Mouse (Mus musculus) embryo, embryonic 9.5 days (tissue): ENCODE results near the gene Acot13.
"Not testable (repeated sequence)": the region's sequence is repeated elsewhere in the genome, so short reads cannot be mapped to it uniquely, and the experiment has no call there.

Experiments used
- DNase-seq: peaks from one replicate; pipeline ENCODE4 v3.0.0-alpha.2; 2017; ENCODE audit errors: extremely low spot score

The Acot13 gene

DNA sequence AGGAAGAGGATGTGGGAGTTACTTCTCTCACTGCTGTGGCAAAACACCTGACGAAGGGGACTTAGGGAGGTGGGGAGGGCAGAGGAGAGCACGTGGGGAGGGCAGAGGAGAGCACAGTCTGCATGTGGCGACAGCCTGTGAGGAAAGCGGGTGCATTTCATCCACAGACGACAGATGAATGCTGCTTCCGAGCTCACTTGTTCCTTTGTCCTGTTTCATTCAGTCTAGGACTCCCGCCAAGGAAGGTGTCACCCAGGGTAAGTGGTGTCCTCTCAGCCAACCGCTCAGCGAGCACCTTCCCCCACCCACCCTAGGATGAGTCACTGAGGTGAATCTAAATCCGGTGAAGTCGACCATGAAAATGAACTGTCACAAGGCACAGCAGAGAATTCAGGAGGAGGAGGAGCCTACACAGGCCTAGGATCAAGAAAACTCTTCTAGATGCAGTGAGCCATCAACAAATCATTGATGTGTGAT is 45.3 kb downstream of the Acot13 start:
- no peak for DNase-seq

DNA sequence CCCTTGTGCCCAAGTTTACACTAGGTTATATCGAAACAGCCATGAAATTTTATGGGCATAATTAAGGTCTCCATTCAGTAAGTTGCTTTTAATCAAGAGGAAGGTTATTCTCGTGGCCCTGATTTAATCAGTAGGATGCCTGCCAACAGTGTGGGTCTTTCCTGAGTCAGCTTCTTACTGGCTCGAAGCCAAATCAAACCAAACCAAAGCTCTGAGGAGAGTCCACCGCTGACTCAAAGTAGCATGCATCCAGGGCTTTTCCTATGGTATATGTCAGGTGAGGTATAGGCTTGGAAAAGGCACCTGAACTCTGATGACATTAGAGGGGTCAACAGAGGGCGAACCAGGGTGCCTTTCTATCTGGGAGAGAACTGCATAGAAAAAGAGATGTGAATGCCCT is 49.4 kb downstream of the Acot13 start:
- no peak for DNase-seq

DNA sequence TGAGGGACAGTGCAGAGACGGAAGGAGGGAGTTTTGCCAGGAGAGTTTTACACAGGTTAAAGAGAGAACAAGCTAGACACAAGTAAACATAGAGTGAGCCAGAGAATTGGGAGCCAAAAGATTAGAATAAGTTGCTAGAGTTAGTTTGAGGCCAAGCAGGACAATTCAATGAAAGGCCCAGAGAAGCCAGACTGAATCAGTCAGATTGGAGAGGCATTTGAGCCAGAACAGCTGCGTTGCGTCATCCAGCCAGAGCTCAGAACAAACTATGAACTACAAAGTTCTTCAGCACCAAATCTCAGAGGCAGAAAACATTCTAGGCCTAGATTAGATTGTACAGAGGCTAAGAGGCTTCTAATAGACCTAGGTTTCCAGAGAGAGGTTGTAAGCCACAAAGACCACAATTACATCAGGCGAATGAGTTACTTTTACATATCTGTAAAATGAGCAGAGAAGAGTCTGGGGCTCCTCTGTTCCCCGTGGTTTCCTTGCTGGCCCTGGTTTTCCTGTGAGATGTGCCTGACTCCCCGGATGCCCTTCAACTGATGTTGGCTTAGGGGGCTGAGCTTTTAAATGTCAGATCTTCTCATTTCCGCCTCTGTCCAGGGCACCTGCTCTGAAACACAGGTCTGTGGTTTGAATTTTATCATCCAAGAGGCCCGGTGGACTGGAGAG is 52.5 kb downstream of the Acot13 start:
- DNase-seq = no peak

DNA sequence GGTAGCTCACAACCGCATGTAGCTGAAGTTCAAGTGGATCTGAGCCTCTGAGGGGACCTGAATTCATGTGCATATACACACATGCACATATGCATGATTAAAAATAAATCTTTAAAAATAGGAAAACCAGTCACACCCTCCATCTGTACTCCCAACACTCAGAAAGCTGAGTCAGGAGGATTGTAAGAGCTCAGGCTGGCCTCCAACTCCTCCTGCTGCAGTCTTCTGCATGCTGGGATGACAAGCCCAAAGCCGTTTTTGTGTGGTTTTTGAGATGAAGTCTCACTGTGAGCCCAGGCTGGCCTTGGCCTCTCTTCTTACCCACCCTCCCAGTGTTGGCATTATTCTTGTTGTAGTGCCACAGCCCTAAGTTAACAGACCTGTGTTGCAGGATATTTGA is 53.3 kb downstream of the Acot13 start:
- DNase-seq = no peak

DNA sequence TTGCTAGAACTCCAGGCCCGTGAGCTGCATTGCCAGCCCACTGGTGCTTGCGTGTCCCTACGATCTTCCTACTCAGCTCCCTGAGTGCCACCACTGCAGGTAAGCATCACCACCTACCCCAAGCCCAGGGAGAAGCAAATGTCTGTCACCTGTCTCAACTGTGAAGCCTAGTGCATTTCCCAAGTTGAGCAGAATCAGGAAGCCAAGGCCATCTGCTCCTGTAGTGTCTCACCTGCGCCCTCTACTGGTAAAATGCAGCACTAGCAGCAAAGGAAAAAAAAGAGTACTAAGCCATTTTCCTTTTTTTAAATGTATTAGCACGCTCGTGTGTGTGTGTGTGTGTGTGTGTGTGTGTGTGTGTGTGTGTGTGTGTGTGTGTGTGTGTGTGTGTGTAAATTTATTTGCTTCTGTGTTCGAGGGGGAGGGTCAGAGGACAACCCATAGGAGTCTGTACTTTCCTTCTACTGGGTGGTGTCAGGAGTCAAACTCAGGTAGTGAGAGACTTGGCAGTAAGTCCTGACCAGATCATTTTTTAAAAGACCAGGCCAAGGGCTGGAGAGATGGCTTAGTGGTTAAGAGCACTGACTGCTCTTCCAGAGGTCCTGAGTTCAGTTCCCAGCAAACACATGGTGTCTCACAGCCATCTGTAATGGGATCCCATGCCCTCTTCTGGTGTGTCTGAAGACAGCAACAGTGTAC is 55.0 kb downstream of the Acot13 start:
- peak; percentile 46 for DNase-seq

DNA sequence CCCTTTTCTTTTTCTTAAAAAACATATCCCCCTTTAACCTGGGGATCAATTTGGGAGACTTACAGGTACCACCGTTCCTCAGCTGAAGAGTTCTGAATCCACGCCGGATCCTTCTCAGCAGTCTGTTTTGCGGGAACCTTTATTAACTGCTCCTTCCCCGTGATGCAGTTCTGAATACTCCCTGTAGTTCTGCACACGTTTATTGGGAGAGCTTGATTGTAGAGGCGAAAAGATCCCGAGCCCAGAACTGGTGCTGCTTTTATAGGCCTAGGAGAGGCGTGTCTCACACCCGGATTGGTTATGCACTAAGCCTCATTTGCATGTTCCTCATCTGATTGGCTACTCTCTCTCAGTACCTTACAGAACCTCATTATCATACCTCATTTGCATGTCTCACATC is 59.9 kb downstream of the Acot13 start:
- DNase-seq = not testable (repeated sequence)
